Mouse (Mus musculus) left cerebral cortex, postnatal 4 days (tissue): ENCODE measurements around the gene Mypop. TPM values are rescaled to one million over a fixed set of nuclear protein-coding genes. Genes with fewer than 3 reads are reported as not detected.

ENCODE experiments used
- total RNA-seq, 2 experiments: library from RNA; stranded (reverse); gene quantifications; 2 replicates each; pipeline ENCODE4 v1.2.3; 2021

Mypop gene
- total RNA-seq, 2 experiments from 2014 or later, result 18.8 to 20.2 TPM

Other genes starting within 250 kb of the Mypop start
- not detected for gene Psg19, start 192.7 kb upstream of the Mypop start, total RNA-seq
- gene Psg17, start 169.6 kb upstream of the Mypop start, total RNA-seq, result not detected
- 1 to 10 TPM in 1 of 2 experiments, under 1 TPM in 1; 0.90 to 1.5 TPM for gene Mill2, start 151.3 kb upstream of the Mypop start, total RNA-seq
- gene Pglyrp1, start 119.9 kb upstream of the Mypop start, total RNA-seq, result 10 to 100 TPM; 16.1 to 16.8 TPM
- gene Ccdc61, start 80.8 kb upstream of the Mypop start, total RNA-seq, result 10 to 100 TPM; 16.0 to 23.3 TPM
- gene Nova2, start 65.4 kb upstream of the Mypop start, total RNA-seq, result 100 to 1,000 TPM; 152 to 154 TPM
- gene Nanos2, start 3.8 kb upstream of the Mypop start, total RNA-seq, result 1 to 10 TPM; 1.4 to 1.7 TPM
- gene Irf2bp1, start 12.8 kb downstream of the Mypop start, total RNA-seq, result 10 to 100 TPM; 56.9 to 60.8 TPM
- gene Foxa3, start 32.3 kb downstream of the Mypop start, total RNA-seq, result not detected
- gene Sympk, start 33.1 kb downstream of the Mypop start, total RNA-seq, result 10 to 100 TPM; 87.1 to 96.8 TPM
- under 1 TPM; 0.30 to 0.46 TPM for gene Rsph6a, start 63.4 kb downstream of the Mypop start, total RNA-seq
- 100 to 1,000 TPM; 147 to 151 TPM for gene Dmwd, start 85.0 kb downstream of the Mypop start, total RNA-seq
- 10 to 100 TPM; 45.3 to 46.5 TPM for gene Dmpk, start 92.6 kb downstream of the Mypop start, total RNA-seq
- 1 to 10 TPM; 2.2 to 3.3 TPM for gene Six5, start 103.3 kb downstream of the Mypop start, total RNA-seq
- gene Gm4969, start 127.1 kb downstream of the Mypop start, total RNA-seq, result 10 to 100 TPM in 1 of 2 experiments, 1 to 10 TPM in 1; 9.4 to 11.0 TPM
- 10 to 100 TPM; 17.7 to 18.9 TPM for gene Fbxo46, start 128.6 kb downstream of the Mypop start, total RNA-seq
- 10 to 100 TPM; 17.6 to 19.9 TPM for gene Qpctl, start 158.0 kb downstream of the Mypop start, total RNA-seq
- gene Snrpd2, start 158.5 kb downstream of the Mypop start, total RNA-seq, result 100 to 1,000 TPM; 126 to 130 TPM
- 10 to 100 TPM; 22.7 to 25.8 TPM for gene Gipr, start 174.9 kb downstream of the Mypop start, total RNA-seq
- 100 to 1,000 TPM; 102 to 106 TPM for gene Eml2, start 185.2 kb downstream of the Mypop start, total RNA-seq
- gene Gpr4, start 221.3 kb downstream of the Mypop start, total RNA-seq, result 1 to 10 TPM; 3.5 to 4.3 TPM
- gene Opa3, start 237.1 kb downstream of the Mypop start, total RNA-seq, result 10 to 100 TPM; 33.8 to 35.0 TPM